Mouse (Mus musculus): Measurements from ENCODE around the gene Ezh1. TPM values are rescaled to one million over a fixed set of nuclear protein-coding genes. Genes with fewer than 3 reads are reported as not detected.

Ezh1 gene
- polyA plus RNA-seq, 1 experiment from 2014 or later = 12.4 TPM

DNA sequence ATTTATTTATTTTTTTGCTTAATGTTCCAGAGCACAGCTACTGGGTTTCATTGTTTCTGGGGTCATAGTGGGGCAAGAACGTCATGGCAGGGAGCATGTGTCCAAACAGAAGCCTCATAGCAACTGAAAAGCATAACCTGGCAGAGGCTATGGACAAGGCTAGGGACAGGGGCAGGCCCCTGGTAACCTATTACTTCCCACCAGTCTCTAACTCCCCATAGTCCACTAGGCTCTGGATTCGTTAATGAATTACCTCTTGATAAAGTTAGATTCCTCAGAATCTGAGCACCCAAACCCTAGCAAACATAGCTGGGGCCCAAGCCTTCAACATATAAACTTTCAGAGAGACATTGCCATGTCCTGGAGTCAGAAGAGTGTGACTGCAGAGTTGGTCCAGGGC, 24.8 kb upstream of the Ezh1 start:
- Histone ChIP-seq H3K9me3 (ENCODE audit: control insufficient read depth, low read length) (no peaks in the 10 kb centered on the region), H3K4me2 (no peak overlapping the region), H3K36me3 (ENCODE audit: control insufficient read depth, insufficient read depth, low read length) (no peaks in the 10 kb centered on the region; the same call in 1 of the 2 replicates), H3K27me3 (replicated peaks; ENCODE audit: control insufficient read depth, insufficient read depth, low read length) (peaks cover 21% of the 10 kb centered on the region), H3K27ac (ENCODE audit: low read depth, low read length) (no peak overlapping the region), H3K4me3 (ENCODE audit: low read depth, low read length) (no peak overlapping the region), H3K9ac (ENCODE audit: low read depth, low read length) (no peak overlapping the region), H3K4me1 (replicated peaks; ENCODE audit: control insufficient read depth, insufficient read depth, low read length) (peaks cover 26% of the 10 kb centered on the region)
- no peak for ATAC-seq (replicated peaks; ENCODE audit: low FRiP score)
- no peak for DNase-seq (ENCODE audit: low spot score)
- 70% methylated on average over 2 of the region's 2 CpGs for WGBS

DNA sequence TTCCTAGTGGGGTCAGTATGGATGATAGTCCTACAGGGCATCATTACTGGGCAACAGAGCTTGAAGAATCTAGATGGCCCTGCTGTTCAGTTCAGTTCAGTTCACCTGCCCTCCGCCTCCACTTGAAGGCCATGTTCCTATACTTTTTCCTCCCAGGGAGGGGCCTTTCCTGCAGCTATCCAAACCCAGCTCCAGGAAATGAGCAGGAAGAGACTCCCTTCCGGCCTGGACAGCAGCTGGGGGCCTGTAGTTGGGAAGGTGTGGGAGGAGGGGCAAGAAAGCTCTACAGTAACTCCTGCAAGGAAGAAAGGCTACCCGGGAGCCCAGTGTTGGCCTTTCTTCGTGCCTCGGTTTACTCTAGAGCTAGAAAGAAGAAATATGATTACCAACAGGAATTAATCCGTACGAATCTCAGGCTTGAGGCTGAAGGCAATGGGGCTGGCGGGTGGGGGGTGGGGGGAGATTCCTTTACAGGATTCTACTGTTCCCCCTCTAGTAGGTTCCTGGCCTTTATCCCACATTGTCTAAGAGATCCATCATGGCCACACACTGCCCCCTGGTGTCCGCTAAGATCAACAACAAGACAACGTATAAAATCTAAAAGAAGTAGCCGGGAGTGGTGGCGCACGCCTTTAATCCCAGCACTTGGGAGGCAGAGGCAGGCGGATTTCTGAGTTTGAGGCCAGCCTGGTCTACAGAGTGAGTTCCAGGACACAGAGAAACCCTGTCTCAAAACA, 22.2 kb upstream of the Ezh1 start:
- WGBS = 24% methylated on average over 14 of the region's 14 CpGs
- no peak overlapping the region for H3K4me2 ChIP-seq
- peaks cover 40% of the 10 kb centered on the region for H3K27me3 ChIP-seq (replicated peaks; ENCODE audit: control insufficient read depth, insufficient read depth, low read length)
- no peaks in the 10 kb centered on the region for H3K36me3 ChIP-seq (ENCODE audit: control insufficient read depth, insufficient read depth, low read length)
- DNase-seq (ENCODE audit: low spot score) = no peak
- no peak overlapping the region for H3K4me3 ChIP-seq (ENCODE audit: low read depth, low read length)
- no peak overlapping the region for H3K9ac ChIP-seq (ENCODE audit: low read depth, low read length)
- no peak overlapping the region for H3K27ac ChIP-seq (ENCODE audit: low read depth, low read length)
- peaks cover 28% of the 10 kb centered on the region for H3K4me1 ChIP-seq (replicated peaks; ENCODE audit: control insufficient read depth, insufficient read depth, low read length)
- no peak for ATAC-seq (replicated peaks; ENCODE audit: low FRiP score)
- H3K9me3 ChIP-seq (ENCODE audit: control insufficient read depth, low read length) = no peaks in the 10 kb centered on the region

- 81% methylated on average over 6 of the region's 6 CpGs for WGBS
- Histone ChIP-seq H3K9ac (ENCODE audit: low read depth, low read length) (no peak overlapping the region), H3K4me3 (ENCODE audit: low read depth, low read length) (peak overlapping the region; percentile 64), H3K9me3 (ENCODE audit: control insufficient read depth, low read length) (no peaks in the 10 kb centered on the region), H3K36me3 (ENCODE audit: control insufficient read depth, insufficient read depth, low read length) (no peaks in the 10 kb centered on the region), H3K4me1 (replicated peaks; ENCODE audit: control insufficient read depth, insufficient read depth, low read length) (peaks cover 24% of the 10 kb centered on the region), H3K27me3 (replicated peaks; ENCODE audit: control insufficient read depth, insufficient read depth, low read length) (peaks cover 40% of the 10 kb centered on the region), H3K4me2 (peak overlapping the region; percentile 93), H3K27ac (ENCODE audit: low read depth, low read length) (no peak overlapping the region)
- DNase-seq (ENCODE audit: low spot score) (no peak), ATAC-seq (replicated peaks; ENCODE audit: low FRiP score) (no peak)
Measured at GRCm38 (mm10) chr11:101247521-101248030, 21.3 kb upstream of the Ezh1 start.

GRCm38 (mm10) chr11:101246702-101247012, 20.4 kb upstream of the Ezh1 start:
- ATAC-seq (replicated peaks; ENCODE audit: low FRiP score) (no peak), DNase-seq (ENCODE audit: low spot score) (no peak)
- Histone ChIP-seq H3K9me3 (ENCODE audit: control insufficient read depth, low read length) (no peaks in the 10 kb centered on the region), H3K4me2 (peak overlapping the region; percentile 93), H3K9ac (ENCODE audit: low read depth, low read length) (peak overlapping the region; percentile 66), H3K4me1 (replicated peaks; ENCODE audit: control insufficient read depth, insufficient read depth, low read length) (peaks cover 22% of the 10 kb centered on the region), H3K36me3 (ENCODE audit: control insufficient read depth, insufficient read depth, low read length) (no peaks in the 10 kb centered on the region), H3K27ac (ENCODE audit: low read depth, low read length) (peak overlapping the region; percentile 48), H3K27me3 (replicated peaks; ENCODE audit: control insufficient read depth, insufficient read depth, low read length) (peaks cover 40% of the 10 kb centered on the region), H3K4me3 (ENCODE audit: low read depth, low read length) (peak overlapping the region; percentile 64)
- WGBS = 8% methylated on average over 7 of the region's 7 CpGs

- Histone ChIP-seq H3K9ac (ENCODE audit: low read depth, low read length) (peak within 1 kb of the TSS; percentile 66), H3K4me1 (replicated peaks; ENCODE audit: control insufficient read depth, insufficient read depth, low read length) (peaks cover 22% of the 10 kb centered on the region), H3K4me3 (ENCODE audit: low read depth, low read length) (peak within 1 kb of the TSS; percentile 64), H3K27me3 (replicated peaks; ENCODE audit: control insufficient read depth, insufficient read depth, low read length) (peaks cover 40% of the 10 kb centered on the region), H3K4me2 (peak within 1 kb of the TSS; percentile 93), H3K9me3 (ENCODE audit: control insufficient read depth, low read length) (no peaks in the 10 kb centered on the region), H3K27ac (ENCODE audit: low read depth, low read length) (peak within 1 kb of the TSS; percentile 48), H3K36me3 (ENCODE audit: control insufficient read depth, insufficient read depth, low read length) (no peaks in the 10 kb centered on the region)
- DNase-seq (ENCODE audit: low spot score) (peak; percentile 67), ATAC-seq (replicated peaks; ENCODE audit: low FRiP score) (peak; percentile 42; the same call in 1 of the 2 replicates)
- 2% methylated on average over 57 of the region's 63 CpGs for WGBS
Measured at GRCm38 (mm10) chr11:101245855-101246701, 19.8 kb upstream of the Ezh1 start, which contains the start of gene Ramp2. Gene Ramp2 (plus strand): TSS chr11:101246028.

DNA sequence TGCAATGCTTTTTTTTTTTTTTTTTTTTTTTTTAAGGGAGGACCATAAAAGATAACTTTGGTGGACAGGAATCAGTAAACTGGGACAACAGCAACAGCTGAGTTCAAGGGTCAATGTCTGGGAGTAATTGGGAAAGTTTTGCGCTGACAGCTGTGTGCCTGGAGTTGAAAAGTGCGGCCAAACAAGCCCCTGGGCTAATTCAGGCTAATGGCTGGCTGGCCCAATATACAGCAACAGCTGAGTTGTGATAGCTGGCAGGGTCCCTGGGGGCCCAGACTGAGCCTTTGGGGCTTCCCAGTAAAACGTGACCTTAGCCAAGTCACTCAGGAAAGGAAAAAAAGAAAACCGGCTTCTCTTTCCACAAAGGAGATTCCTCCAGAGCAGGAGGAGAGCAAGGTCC, 18.8 kb upstream of the Ezh1 start:
- 41% methylated on average over 4 of the region's 4 CpGs for WGBS
- no peak for ATAC-seq (replicated peaks; ENCODE audit: low FRiP score)
- no peak overlapping the region for H3K27ac ChIP-seq (ENCODE audit: low read depth, low read length)
- peak overlapping the region; percentile 93 for H3K4me2 ChIP-seq
- no peak for DNase-seq (ENCODE audit: low spot score)
- no peaks in the 10 kb centered on the region for H3K36me3 ChIP-seq (ENCODE audit: control insufficient read depth, insufficient read depth, low read length)
- H3K27me3 ChIP-seq (replicated peaks; ENCODE audit: control insufficient read depth, insufficient read depth, low read length) = peaks cover 40% of the 10 kb centered on the region
- H3K9ac ChIP-seq (ENCODE audit: low read depth, low read length) = no peak overlapping the region
- no peaks in the 10 kb centered on the region for H3K9me3 ChIP-seq (ENCODE audit: control insufficient read depth, low read length)
- 0 out of 2 replicates have a peak overlapping the region, but pooled peaks have one; percentile 12 for H3K4me3 ChIP-seq (ENCODE audit: low read depth, low read length)
- H3K4me1 ChIP-seq (replicated peaks; ENCODE audit: control insufficient read depth, insufficient read depth, low read length) = peaks cover 22% of the 10 kb centered on the region

- Histone ChIP-seq H3K27me3 (replicated peaks; ENCODE audit: control insufficient read depth, insufficient read depth, low read length) (peaks cover 5% of the 10 kb centered on the region), H3K4me3 (ENCODE audit: low read depth, low read length) (no peak overlapping the region), H3K9me3 (ENCODE audit: control insufficient read depth, low read length) (no peaks in the 10 kb centered on the region), H3K9ac (ENCODE audit: low read depth, low read length) (no peak overlapping the region), H3K4me1 (replicated peaks; ENCODE audit: control insufficient read depth, insufficient read depth, low read length) (no peaks in the 10 kb centered on the region), H3K4me2 (no peak overlapping the region), H3K36me3 (ENCODE audit: control insufficient read depth, insufficient read depth, low read length) (no peaks in the 10 kb centered on the region), H3K27ac (ENCODE audit: low read depth, low read length) (no peak overlapping the region)
- no peak for DNase-seq (ENCODE audit: low spot score)
- no peak for ATAC-seq (replicated peaks; ENCODE audit: low FRiP score)
- 58% methylated on average over 5 of the region's 5 CpGs for WGBS
Measured at GRCm38 (mm10) chr11:101238071-101238647, 11.9 kb upstream of the Ezh1 start.

GRCm38 (mm10) chr11:101236782-101237181, 10.5 kb upstream of the Ezh1 start:
- no peaks in the 10 kb centered on the region for H3K9me3 ChIP-seq (ENCODE audit: control insufficient read depth, low read length)
- H3K36me3 ChIP-seq (ENCODE audit: control insufficient read depth, insufficient read depth, low read length) = no peaks in the 10 kb centered on the region
- H3K9ac ChIP-seq (ENCODE audit: low read depth, low read length) = no peak overlapping the region
- no peak for DNase-seq (ENCODE audit: low spot score)
- H3K4me2 ChIP-seq = no peak overlapping the region
- H3K4me1 ChIP-seq (replicated peaks; ENCODE audit: control insufficient read depth, insufficient read depth, low read length) = peaks cover 7% of the 10 kb centered on the region
- H3K27me3 ChIP-seq (replicated peaks; ENCODE audit: control insufficient read depth, insufficient read depth, low read length) = peaks cover 7% of the 10 kb centered on the region; the same call in 1 of the 2 replicates
- H3K4me3 ChIP-seq (ENCODE audit: low read depth, low read length) = no peak overlapping the region
- H3K27ac ChIP-seq (ENCODE audit: low read depth, low read length) = no peak overlapping the region
- ATAC-seq (replicated peaks; ENCODE audit: low FRiP score) = no peak
- WGBS = 92% methylated on average over 5 of the region's 5 CpGs

Data from liver, embryonic 11.5 days (tissue).